Mouse (Mus musculus): ENCODE data around the gene Jdp2.

DNA sequence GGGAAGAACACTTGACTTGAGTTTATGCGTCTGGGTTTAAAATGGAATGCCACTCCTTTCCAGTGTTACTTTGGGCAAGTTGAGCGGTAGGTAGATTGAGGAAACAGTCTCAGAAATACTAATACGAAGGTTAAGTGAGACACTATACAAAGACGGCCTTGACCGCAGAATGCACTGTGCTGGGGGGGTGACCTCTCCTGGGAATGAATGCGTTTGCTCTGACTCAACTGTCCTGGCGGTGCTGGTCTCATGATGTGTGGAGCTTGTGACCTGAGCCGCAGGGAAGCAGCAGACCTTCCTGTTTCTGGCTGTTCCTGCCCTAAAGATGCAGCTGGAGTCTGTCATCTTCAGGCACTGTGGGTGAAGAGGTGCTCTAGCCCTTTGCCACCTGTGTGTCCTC, 16.7 kb downstream of the Jdp2 start:
- TF ChIP-seq CTCF (IDR thresholded peaks at IDR 0.05; ENCODE audit: extremely low read depth, insufficient read length, insufficient replicate concordance, low read depth, low read length) = no peak
- no peak for TF ChIP-seq POLR2A (IDR thresholded peaks at IDR 0.05; ENCODE audit: low read depth, low read length)

Data from small intestine, adult 2 months (tissue).